In genomic region chr3:148695453-148695852, GRCm38 (mm10) we compare ENCODE assay signal across 29 mouse cellular contexts.
A peak's percentile ranks its signal among the peaks of the same experiment; 100 is the strongest.
DNase-seq lines count a peak whose midpoint lies in the region; ATAC-seq lines count a peak whose summit lies in the region.
"Had no signal": no experiment of that assay in that cellular context is flagged by ENCODE, and none has a peak within 500 bp of the region (broad histone marks: within the 10 kb centered on the region; RNA-seq: fewer than 3 reads in every experiment).

No protein-coding gene starts in this region.

- peak; percentile 88 for ATAC-seq in granulocyte monocyte progenitor cell, adult 5-6 weeks (replicated peaks; ENCODE audit: poor library complexity, severe bottlenecking)
- peak; percentile 97 for ATAC-seq in neutrophil, adult 5-6 weeks (ENCODE audit: extremely low read depth, insufficient number of reproducible peaks, low FRiP score, poor library complexity, severe bottlenecking)
- ATAC-seq in erythroid progenitor cell, adult 5-6 weeks (replicated peaks; ENCODE audit: low FRiP score, poor library complexity, severe bottlenecking): no peak
- ATAC-seq: CD4-positive, CD25-positive, alpha-beta regulatory T cell, adult 4 months; forebrain, embryonic 16.5 days; hindbrain, embryonic 16.5 days had no signal

- H3K27ac ChIP-seq in heart, embryonic 10.5 days: no peak overlapping the region
- H3K27ac ChIP-seq: embryonic facial prominence, embryonic 12.5 days; heart, embryonic 15.5 days; kidney, postnatal 0 days; limb, embryonic 15.5 days; liver, embryonic 14.5 days; stomach, postnatal 0 days had no signal

- H3K4me3 ChIP-seq in heart, embryonic 10.5 days: no peak overlapping the region
- H3K4me3 ChIP-seq: embryonic facial prominence, embryonic 12.5 days; heart, embryonic 15.5 days; limb, embryonic 15.5 days had no signal

- no peaks in the 10 kb centered on the region for H3K9me3 ChIP-seq in heart, embryonic 10.5 days
- H3K9me3 ChIP-seq: embryonic facial prominence, embryonic 12.5 days; heart, embryonic 15.5 days; limb, embryonic 15.5 days had no signal

- no peaks in the 10 kb centered on the region for H3K27me3 ChIP-seq in heart, embryonic 10.5 days (ENCODE audit: insufficient read depth, poor library complexity, severe bottlenecking)
- H3K27me3 ChIP-seq: embryonic facial prominence, embryonic 12.5 days; heart, embryonic 15.5 days; limb, embryonic 15.5 days had no signal

- DNase-seq in lung, postnatal 25 days (ENCODE audit: low spot score): peak; percentile 8
- no peak for DNase-seq in lung, postnatal 14 days
- DNase-seq in heart, embryonic 10.5 days (ENCODE audit: low spot score): no peak
- DNase-seq in kidney, postnatal 4 days: no peak
- DNase-seq: adrenal gland, postnatal 36 days; cerebellum, adult 8-10 months; cerebellum, postnatal 25 days; kidney, adult 18-20 months; layer of hippocampus, postnatal 36 days; left cerebral cortex, postnatal 4 days; lung, embryonic 14.5 days; lung, postnatal 36 days; midbrain, embryonic 14.5 days; right cerebral cortex, adult 18-20 months; right cerebral cortex, postnatal 4 days; thymus, adult 18-20 months; thymus, postnatal 25 days had no signal

- no peaks in the 10 kb centered on the region for H3K36me3 ChIP-seq in heart, embryonic 10.5 days
- H3K36me3 ChIP-seq: embryonic facial prominence, embryonic 12.5 days; heart, embryonic 15.5 days; limb, embryonic 15.5 days had no signal

- WGBS in heart, embryonic 10.5 days: 84% methylated on average over 6 of the region's 6 CpGs

- no peaks in the 10 kb centered on the region for H3K4me1 ChIP-seq in heart, embryonic 10.5 days
- H3K4me1 ChIP-seq: embryonic facial prominence, embryonic 12.5 days; heart, embryonic 15.5 days; limb, embryonic 15.5 days had no signal
